Mouse (Mus musculus) embryonic stem cell, embryonic (primary cell): Measurements from ENCODE around the gene Ubqln1.

ENCODE experiments used
- CTCF ChIA-PET, 4 experiments: fragments of 300-600 bp in 2 of 4; fragments of 350-600 bp in 2 of 4; sonication (Branson Sonifier 250); formaldehyde crosslinking; loops; one replicate each; lab custom pipeline; 2022; ENCODE audit warnings: inconsistent platforms in 2 of 4; lab: Charles Lee
- POLR2A ChIA-PET, 4 experiments: fragments of 300-600 bp in 2 of 4; fragments of 350-600 bp in 2 of 4; sonication (Branson Sonifier 250); formaldehyde crosslinking; loops; one replicate each; lab custom pipeline; 2022; ENCODE audit warnings: antibody characterized with exemption in 4 of 4, inconsistent platforms in 1 of 4; lab: Charles Lee

Ubqln1 gene

GRCm38 (mm10) chr13:58181607-58182551 is 33.6 kb downstream of the Ubqln1 start:
- POLR2A ChIA-PET: interaction anchor here in 1 of 4 experiments (1.2 to 1.4 kb wide), 2 partner anchors 10 to 12 kb away, joined by 4 read pairs; no protein-coding TSS in a partner anchor
- CTCF ChIA-PET: interaction anchor here in 2 of 4 experiments (0.6 to 1.6 kb wide), 3 partner anchors 13 to 44 kb away, joined by 3 to 4 read pairs (median 3); no protein-coding TSS in a partner anchor

GRCm38 (mm10) chr13:58177511-58178208 is 37.8 kb downstream of the Ubqln1 start:
- POLR2A ChIA-PET: interaction anchor here in 2 of 4 experiments (0.8 to 1.9 kb wide), 7 partner anchors 9 to 48 kb away, joined by 3 to 8 read pairs (median 4); no protein-coding TSS in a partner anchor
- CTCF ChIA-PET: interaction anchor here in 3 of 4 experiments (0.7 to 1.2 kb wide), 7 partner anchors 9 to 29 kb away, joined by 3 to 24 read pairs (median 5); no protein-coding TSS in a partner anchor

GRCm38 (mm10) chr13:58176105-58176504 is 39.3 kb downstream of the Ubqln1 start:
- POLR2A ChIA-PET: interaction anchor here in 1 of 4 experiments (0.9 to 1.0 kb wide), 2 partner anchors 10 to 16 kb away, joined by 3 to 5 read pairs; no protein-coding TSS in a partner anchor
- CTCF ChIA-PET: no interaction called here

GRCm38 (mm10) chr13:58168119-58168518 is 47.3 kb downstream of the Ubqln1 start:
- ChIA-PET CTCF (no interaction called here), POLR2A (no interaction called here)

- ChIA-PET POLR2A (interaction anchor here in 2 of 4 experiments (0.6 to 0.9 kb wide), 4 partner anchors 38 to 1132 kb away, joined by 4 to 8 read pairs (median 6); no protein-coding TSS in a partner anchor), CTCF (interaction anchor here in 3 of 4 experiments (0.6 to 0.9 kb wide), 6 partner anchors 11 to 430 kb away, joined by 3 to 6 read pairs (median 3); partner anchors contain the start of gene Ubqln1 (in 1 of the 3))
Measured at GRCm38 (mm10) chr13:58163343-58163742, 52.1 kb downstream of the Ubqln1 start.

- ChIA-PET CTCF (interaction anchor here in 2 of 4 experiments (0.9 to 1.9 kb wide), 9 partner anchors 11 to 429 kb away, joined by 3 to 6 read pairs (median 4); partner anchors contain the start of gene Hnrnpa0 (in 1 of the 2)), POLR2A (interaction anchor here in 2 of 4 experiments (0.8 to 2.1 kb wide), 15 partner anchors 12 to 430 kb away, joined by 3 to 13 read pairs (median 3); partner anchors contain the start of genes Hnrnpa0 (in 2 of the 2), Rmi1 (in 1 of the 2) and Ubqln1 (in 1 of the 2))
Measured at GRCm38 (mm10) chr13:58160761-58161160, 54.7 kb downstream of the Ubqln1 start.

- ChIA-PET POLR2A (interaction anchor here in 3 of 4 experiments (0.6 to 2.5 kb wide), 13 partner anchors 10 to 230 kb away, joined by 3 to 7 read pairs (median 3); partner anchors contain the start of gene Hnrnpa0 (in 2 of the 3)), CTCF (interaction anchor here (0.6 to 2.0 kb wide), 30 partner anchors 8 to 435 kb away, joined by 3 to 12 read pairs (median 4); partner anchors contain the start of gene Spock1 (in 1 of the 4))
Measured at GRCm38 (mm10) chr13:58158099-58158912, 57.1 kb downstream of the Ubqln1 start.

GRCm38 (mm10) chr13:58157447-58158098 is 57.9 kb downstream of the Ubqln1 start, which contains the start of gene Idnk:
TSS of gene Idnk (plus strand) at chr13:58157649.
- ChIA-PET POLR2A (interaction anchor here in 3 of 4 experiments (0.6 to 2.5 kb wide), 12 partner anchors 9 to 147 kb away, joined by 3 to 7 read pairs (median 4); partner anchors contain the start of gene Hnrnpa0 (in 1 of the 3)), CTCF (interaction anchor here in 3 of 4 experiments (0.6 to 2.0 kb wide), 16 partner anchors 8 to 432 kb away, joined by 3 to 12 read pairs (median 4); partner anchors contain the start of gene Spock1 (in 1 of the 3))

GRCm38 (mm10) chr13:58157036-58157435 is 58.4 kb downstream of the Ubqln1 start:
- CTCF ChIA-PET: interaction anchor here in 3 of 4 experiments (0.7 to 2.0 kb wide), 8 partner anchors 8 to 432 kb away, joined by 3 to 12 read pairs (median 6); partner anchors contain the start of gene Spock1 (in 1 of the 3)

GRCm38 (mm10) chr13:58156031-58156430 is 59.4 kb downstream of the Ubqln1 start:
- CTCF ChIA-PET: interaction anchor here in 1 of 4 experiments (0.6 to 1.0 kb wide), 2 partner anchors 124 to 143 kb away, joined by 3 read pairs; no protein-coding TSS in a partner anchor
- POLR2A ChIA-PET: interaction anchor here in 1 of 4 experiments (1.1 kb wide), 2 partner anchors 24 to 27 kb away, joined by 3 read pairs; no protein-coding TSS in a partner anchor

More at GRCm38 (mm10) chr13:58157036-58157435, 58.4 kb downstream of the Ubqln1 start:
- POLR2A ChIA-PET: interaction anchor here in 2 of 4 experiments (1.0 to 2.0 kb wide), 4 partner anchors 8 to 146 kb away, joined by 3 to 6 read pairs (median 5); no protein-coding TSS in a partner anchor

- ChIA-PET CTCF (interaction anchor here in 2 of 4 experiments (1.5 to 1.8 kb wide), 2 partner anchors 10 to 439 kb away, joined by 5 to 6 read pairs; no protein-coding TSS in a partner anchor), POLR2A (interaction anchor here in 1 of 4 experiments (1.4 kb wide), 1 partner anchor 28 kb away, joined by 3 read pairs; no protein-coding TSS in a partner anchor)
Measured at GRCm38 (mm10) chr13:58150442-58150841, 65.0 kb downstream of the Ubqln1 start.

GRCm38 (mm10) chr13:58149629-58150028 is 65.8 kb downstream of the Ubqln1 start:
- CTCF ChIA-PET: interaction anchor here (0.6 to 2.1 kb wide), 52 partner anchors 8 to 1621 kb away, joined by 3 to 14 read pairs (median 4); partner anchors contain the start of genes Idnk (in 3 of the 4), Hnrnpa0 (in 1 of the 4) and Klhl3 (in 1 of the 4)
- POLR2A ChIA-PET: interaction anchor here in 3 of 4 experiments (0.6 to 1.9 kb wide), 13 partner anchors 8 to 121 kb away, joined by 3 to 15 read pairs (median 4); partner anchors contain the start of genes Hnrnpa0 (in 3 of the 3) and Idnk (in 1 of the 3)

- CTCF ChIA-PET: interaction anchor here (0.6 to 2.1 kb wide), 57 partner anchors 9 to 1621 kb away, joined by 3 to 14 read pairs (median 4); partner anchors contain the start of genes Idnk (in 3 of the 4), Hnrnpa0 (in 1 of the 4) and Klhl3 (in 1 of the 4)
- POLR2A ChIA-PET: interaction anchor here (0.6 to 1.9 kb wide), 17 partner anchors 8 to 121 kb away, joined by 3 to 15 read pairs (median 4); partner anchors contain the start of genes Hnrnpa0 (in 4 of the 4) and Idnk (in 1 of the 4)
Measured at GRCm38 (mm10) chr13:58149033-58149558, 66.4 kb downstream of the Ubqln1 start.

- CTCF ChIA-PET: interaction anchor here (0.5 to 2.1 kb wide), 28 partner anchors 10 to 1741 kb away, joined by 3 to 13 read pairs (median 5); partner anchors contain the start of genes Idnk (in 3 of the 4) and Hnrnpa0 (in 1 of the 4)
- POLR2A ChIA-PET: interaction anchor here (0.6 to 1.9 kb wide), 13 partner anchors 9 to 98 kb away, joined by 3 to 15 read pairs (median 4); partner anchors contain the start of genes Hnrnpa0 (in 4 of the 4) and Idnk (in 1 of the 4)
Measured at GRCm38 (mm10) chr13:58148256-58148831, 67.1 kb downstream of the Ubqln1 start.
